Mouse (Mus musculus): Measurements from ENCODE around the gene Nckap1l.

- no peak for TF ChIP-seq CTCF (IDR thresholded peaks at IDR 0.05; ENCODE audit: borderline replicate concordance, control insufficient read depth, extremely low read depth, insufficient read depth, low read length, poor library complexity)
- no peak for TF ChIP-seq POLR2A (IDR thresholded peaks at IDR 0.05; ENCODE audit: control insufficient read depth, extremely low read depth, insufficient read depth, low read length, poor library complexity)
Measured at GRCm38 (mm10) chr15:103496204-103497140, 42.9 kb downstream of the Nckap1l start.
